Mouse (Mus musculus): ENCODE results near the gene Vmn1r121. TPM values are rescaled to one million over a fixed set of nuclear protein-coding genes. Genes with fewer than 3 reads are reported as not detected.
"Not testable (repeated sequence)": the region's sequence is repeated elsewhere in the genome, so short reads cannot be mapped to it uniquely, and the experiment has no call there.

Gene Vmn1r121
- total RNA-seq (2012; rRNA removed) (not detected in 2 replicates), total RNA-seq (2014; rRNA removed) (not detected in 2 replicates), polyA plus RNA-seq (2012; ENCODE audit: insufficient read length, low read depth) (not detected in 2 replicates)

DNA sequence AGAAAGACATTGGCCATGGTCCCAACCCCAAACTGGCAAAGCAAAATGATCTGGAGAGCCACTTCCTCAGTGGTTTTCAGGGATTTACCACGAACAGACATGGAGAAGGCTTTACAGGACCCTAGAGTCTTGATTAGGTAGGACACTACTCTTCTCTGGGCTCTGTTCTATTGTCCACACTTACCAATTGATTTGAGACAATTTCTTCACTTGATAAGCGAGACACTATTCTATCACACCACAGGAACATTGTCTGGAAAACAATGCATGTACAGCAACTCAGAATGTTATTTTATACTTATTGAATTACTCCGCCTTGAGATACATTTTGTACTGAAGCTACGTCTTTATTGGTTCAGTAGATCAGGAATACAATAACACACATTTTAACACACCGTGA, at the start of gene Vmn1r121:
TSS of gene Vmn1r121 (minus strand) at position 101 of the 400 bp plus-strand sequence.
- H3K79me2 ChIP-seq (replicated peaks; ENCODE audit: control insufficient read depth, extremely low read depth, insufficient read depth, poor library complexity, severe bottlenecking); H3K27me3 ChIP-seq (replicated peaks); H3K27ac ChIP-seq (ENCODE audit: insufficient read depth, low read depth); H3K9ac ChIP-seq (ENCODE audit: insufficient read depth, low read depth); H3K4me2 ChIP-seq (ENCODE audit: insufficient read depth, low read depth, poor library complexity, severe bottlenecking); H3K36me3 ChIP-seq (replicated peaks in 1 of 2; ENCODE audit: control insufficient read depth in 1 of 2, insufficient read depth in 1 of 2, low read length in 1 of 2); DNase-seq (ENCODE audit: extremely low read depth); H3K9me3 ChIP-seq (replicated peaks; ENCODE audit: low read length); dilution Hi-C loops (cut with MboI; ENCODE audit: extremely low pct_ligation_motif_present, extremely low pct_unique_long_range_greater_than_20kb, low sequenced_read_pairs); H3K4me1 ChIP-seq (ENCODE audit: control insufficient read depth in 1 of 2, insufficient read depth in 2 of 2); in situ Hi-C loops (cut with MboI; ENCODE audit: low pct_ligation_motif_present, low pct_unique_long_range_greater_than_20kb, low sequenced_read_pairs); H3K4me3 ChIP-seq (replicated peaks in 1 of 3; ENCODE audit: low read depth in 2 of 3, low read length in 2 of 3, poor library complexity in 1 of 3): not testable (repeated sequence)

DNA sequence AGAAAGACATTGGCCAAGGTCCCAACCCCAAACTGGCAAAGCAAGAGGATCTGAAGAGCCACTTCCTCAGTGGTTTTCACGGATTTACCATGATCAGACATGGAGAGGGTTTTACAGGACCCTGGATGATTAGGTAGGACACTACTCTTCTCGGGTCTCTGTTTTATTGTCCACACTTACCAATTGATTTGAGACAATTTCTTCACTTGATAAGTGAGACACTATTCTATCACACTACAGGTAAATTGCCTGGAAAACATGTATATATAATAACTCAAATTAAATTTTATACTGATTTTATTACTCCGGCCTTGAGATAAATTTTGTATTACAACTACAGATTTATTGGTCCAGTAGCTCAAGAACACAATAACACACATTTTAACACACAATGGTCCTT, 35.7 kb upstream of the Vmn1r121 start, which contains the start of gene Vmn1r122:
TSS of gene Vmn1r122 (minus strand) at position 101 of the 400 bp plus-strand sequence.
- DNase-seq (ENCODE audit: extremely low read depth); H3K4me3 ChIP-seq (replicated peaks in 1 of 3; ENCODE audit: low read depth in 2 of 3, low read length in 2 of 3, poor library complexity in 1 of 3); H3K4me2 ChIP-seq (ENCODE audit: insufficient read depth, low read depth, poor library complexity, severe bottlenecking); H3K36me3 ChIP-seq (replicated peaks in 1 of 2; ENCODE audit: control insufficient read depth in 1 of 2, insufficient read depth in 1 of 2, low read length in 1 of 2); in situ Hi-C loops (cut with MboI; ENCODE audit: low pct_ligation_motif_present, low pct_unique_long_range_greater_than_20kb, low sequenced_read_pairs); H3K27me3 ChIP-seq (replicated peaks); H3K9ac ChIP-seq (ENCODE audit: insufficient read depth, low read depth); H3K9me3 ChIP-seq (replicated peaks; ENCODE audit: low read length); H3K4me1 ChIP-seq (ENCODE audit: control insufficient read depth in 1 of 2, insufficient read depth in 2 of 2); H3K79me2 ChIP-seq (replicated peaks; ENCODE audit: control insufficient read depth, extremely low read depth, insufficient read depth, poor library complexity, severe bottlenecking); H3K27ac ChIP-seq (ENCODE audit: insufficient read depth, low read depth); dilution Hi-C loops (cut with MboI; ENCODE audit: extremely low pct_ligation_motif_present, extremely low pct_unique_long_range_greater_than_20kb, low sequenced_read_pairs): not testable (repeated sequence)

DNA sequence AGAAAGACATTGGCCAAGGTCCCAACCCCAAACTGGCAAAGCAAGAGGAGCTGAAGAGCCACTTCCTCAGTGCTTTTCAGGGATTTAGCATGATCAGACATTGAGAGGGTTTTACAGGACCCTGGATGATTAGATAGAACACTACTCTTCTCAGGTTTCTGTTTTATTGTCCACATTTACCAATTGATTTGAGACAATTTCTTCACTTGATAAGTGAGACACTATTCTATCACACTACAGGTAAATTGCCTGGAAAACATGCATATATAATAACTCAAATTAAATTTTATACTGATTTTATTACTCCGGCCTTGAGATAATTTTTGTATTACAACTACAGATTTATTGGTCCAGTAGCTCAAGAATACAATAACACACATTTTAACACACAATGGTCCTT, 44.6 kb downstream of the Vmn1r121 start, which contains the start of gene Vmn1r120:
TSS of gene Vmn1r120 (minus strand) at position 101 of the 400 bp plus-strand sequence.
- H3K79me2 ChIP-seq (replicated peaks; ENCODE audit: control insufficient read depth, extremely low read depth, insufficient read depth, poor library complexity, severe bottlenecking); in situ Hi-C loops (cut with MboI; ENCODE audit: low pct_ligation_motif_present, low pct_unique_long_range_greater_than_20kb, low sequenced_read_pairs); H3K9me3 ChIP-seq (replicated peaks; ENCODE audit: low read length); H3K4me1 ChIP-seq (ENCODE audit: control insufficient read depth in 1 of 2, insufficient read depth in 2 of 2); H3K36me3 ChIP-seq (replicated peaks in 1 of 2; ENCODE audit: control insufficient read depth in 1 of 2, insufficient read depth in 1 of 2, low read length in 1 of 2); DNase-seq (ENCODE audit: extremely low read depth); H3K27me3 ChIP-seq (replicated peaks); H3K4me3 ChIP-seq (replicated peaks in 1 of 3; ENCODE audit: low read depth in 2 of 3, low read length in 2 of 3, poor library complexity in 1 of 3); H3K9ac ChIP-seq (ENCODE audit: insufficient read depth, low read depth); H3K4me2 ChIP-seq (ENCODE audit: insufficient read depth, low read depth, poor library complexity, severe bottlenecking); dilution Hi-C loops (cut with MboI; ENCODE audit: extremely low pct_ligation_motif_present, extremely low pct_unique_long_range_greater_than_20kb, low sequenced_read_pairs); H3K27ac ChIP-seq (ENCODE audit: insufficient read depth, low read depth): not testable (repeated sequence)

Other genes starting within 250 kb of the Vmn1r121 start
- not detected in 2 replicates for gene Vmn1r116, start 226.3 kb downstream of the Vmn1r121 start, total RNA-seq (2012; rRNA removed)
- gene Vmn1r116, start 226.3 kb downstream of the Vmn1r121 start, total RNA-seq (2014; rRNA removed) = not detected in 2 replicates
- gene Vmn1r116, start 226.3 kb downstream of the Vmn1r121 start, polyA plus RNA-seq (2012; ENCODE audit: insufficient read length, low read depth) = not detected in 2 replicates
- not detected in 2 replicates for gene Vmn1r117, start 214.4 kb downstream of the Vmn1r121 start, total RNA-seq (2012; rRNA removed)
- not detected in 2 replicates for gene Vmn1r117, start 214.4 kb downstream of the Vmn1r121 start, total RNA-seq (2014; rRNA removed)
- gene Vmn1r117, start 214.4 kb downstream of the Vmn1r121 start, polyA plus RNA-seq (2012; ENCODE audit: insufficient read length, low read depth) = not detected in 2 replicates
- not detected in 2 replicates for gene Vmn1r118, start 186.2 kb downstream of the Vmn1r121 start, total RNA-seq (2012; rRNA removed)
- gene Vmn1r118, start 186.2 kb downstream of the Vmn1r121 start, total RNA-seq (2014; rRNA removed) = not detected in 2 replicates
- gene Vmn1r118, start 186.2 kb downstream of the Vmn1r121 start, polyA plus RNA-seq (2012; ENCODE audit: insufficient read length, low read depth) = not detected in 2 replicates
- gene Vmn1r119, start 86.1 kb downstream of the Vmn1r121 start, total RNA-seq (2012; rRNA removed) = not detected in 2 replicates
- gene Vmn1r119, start 86.1 kb downstream of the Vmn1r121 start, total RNA-seq (2014; rRNA removed) = not detected in 2 replicates
- not detected in 2 replicates for gene Vmn1r119, start 86.1 kb downstream of the Vmn1r121 start, polyA plus RNA-seq (2012; ENCODE audit: insufficient read length, low read depth)
- gene Vmn1r120, start 44.7 kb downstream of the Vmn1r121 start, total RNA-seq (2012; rRNA removed) = not detected in 2 replicates
- not detected in 2 replicates for gene Vmn1r120, start 44.7 kb downstream of the Vmn1r121 start, total RNA-seq (2014; rRNA removed)
- not detected in 2 replicates for gene Vmn1r120, start 44.7 kb downstream of the Vmn1r121 start, polyA plus RNA-seq (2012; ENCODE audit: insufficient read length, low read depth)
- not detected in 2 replicates for gene Vmn1r122, start 35.6 kb upstream of the Vmn1r121 start, total RNA-seq (2012; rRNA removed)
- not detected in 2 replicates for gene Vmn1r122, start 35.6 kb upstream of the Vmn1r121 start, total RNA-seq (2014; rRNA removed)
- not detected in 2 replicates for gene Vmn1r122, start 35.6 kb upstream of the Vmn1r121 start, polyA plus RNA-seq (2012; ENCODE audit: insufficient read length, low read depth)
- not detected in 2 replicates for gene Vmn1r123, start 63.7 kb upstream of the Vmn1r121 start, total RNA-seq (2012; rRNA removed)
- gene Vmn1r123, start 63.7 kb upstream of the Vmn1r121 start, total RNA-seq (2014; rRNA removed) = not detected in 2 replicates
- not detected in 2 replicates for gene Vmn1r123, start 63.7 kb upstream of the Vmn1r121 start, polyA plus RNA-seq (2012; ENCODE audit: insufficient read length, low read depth)
- not detected in 2 replicates for gene Gm5157, start 91.9 kb upstream of the Vmn1r121 start, total RNA-seq (2012; rRNA removed)
- not detected in 2 replicates for gene Gm5157, start 91.9 kb upstream of the Vmn1r121 start, total RNA-seq (2014; rRNA removed)
- not detected in 2 replicates for gene Gm5157, start 91.9 kb upstream of the Vmn1r121 start, polyA plus RNA-seq (2012; ENCODE audit: insufficient read length, low read depth)
- not detected in 2 replicates for gene Vmn1r124, start 162.1 kb upstream of the Vmn1r121 start, total RNA-seq (2012; rRNA removed)
- gene Vmn1r124, start 162.1 kb upstream of the Vmn1r121 start, total RNA-seq (2014; rRNA removed) = not detected in 2 replicates
- not detected in 2 replicates for gene Vmn1r124, start 162.1 kb upstream of the Vmn1r121 start, polyA plus RNA-seq (2012; ENCODE audit: insufficient read length, low read depth)
- gene Vmn1r125, start 173.7 kb upstream of the Vmn1r121 start, total RNA-seq (2012; rRNA removed) = not detected in 2 replicates
- gene Vmn1r125, start 173.7 kb upstream of the Vmn1r121 start, total RNA-seq (2014; rRNA removed) = not detected in 2 replicates
- not detected in 2 replicates for gene Vmn1r125, start 173.7 kb upstream of the Vmn1r121 start, polyA plus RNA-seq (2012; ENCODE audit: insufficient read length, low read depth)
- gene Vmn1r126, start 203.0 kb upstream of the Vmn1r121 start, total RNA-seq (2012; rRNA removed) = not detected in 2 replicates
- not detected in 2 replicates for gene Vmn1r126, start 203.0 kb upstream of the Vmn1r121 start, total RNA-seq (2014; rRNA removed)
- not detected in 2 replicates for gene Vmn1r126, start 203.0 kb upstream of the Vmn1r121 start, polyA plus RNA-seq (2012; ENCODE audit: insufficient read length, low read depth)
- not detected in 2 replicates for gene Vmn1r127, start 221.3 kb upstream of the Vmn1r121 start, total RNA-seq (2012; rRNA removed)
- not detected in 2 replicates for gene Vmn1r127, start 221.3 kb upstream of the Vmn1r121 start, total RNA-seq (2014; rRNA removed)
- not detected in 2 replicates for gene Vmn1r127, start 221.3 kb upstream of the Vmn1r121 start, polyA plus RNA-seq (2012; ENCODE audit: insufficient read length, low read depth)

All from CH12.LX (cell line).